Mouse (Mus musculus) erythroblast, embryonic 14.5 days (primary cell): ENCODE results near the gene Card11.

ENCODE experiments used
- GATA1 ChIP-seq: IDR thresholded peaks from 2 replicates; pipeline ENCODE4 v1.6.1; 2012; ENCODE audit warnings: low read length, inconsistent platforms, mixed read lengths
- TAL1 ChIP-seq: IDR thresholded peaks from 3 replicates; pipeline ENCODE4 v1.6.1; 2012; ENCODE audit warnings: low read length, inconsistent platforms, mixed read lengths

DNA sequence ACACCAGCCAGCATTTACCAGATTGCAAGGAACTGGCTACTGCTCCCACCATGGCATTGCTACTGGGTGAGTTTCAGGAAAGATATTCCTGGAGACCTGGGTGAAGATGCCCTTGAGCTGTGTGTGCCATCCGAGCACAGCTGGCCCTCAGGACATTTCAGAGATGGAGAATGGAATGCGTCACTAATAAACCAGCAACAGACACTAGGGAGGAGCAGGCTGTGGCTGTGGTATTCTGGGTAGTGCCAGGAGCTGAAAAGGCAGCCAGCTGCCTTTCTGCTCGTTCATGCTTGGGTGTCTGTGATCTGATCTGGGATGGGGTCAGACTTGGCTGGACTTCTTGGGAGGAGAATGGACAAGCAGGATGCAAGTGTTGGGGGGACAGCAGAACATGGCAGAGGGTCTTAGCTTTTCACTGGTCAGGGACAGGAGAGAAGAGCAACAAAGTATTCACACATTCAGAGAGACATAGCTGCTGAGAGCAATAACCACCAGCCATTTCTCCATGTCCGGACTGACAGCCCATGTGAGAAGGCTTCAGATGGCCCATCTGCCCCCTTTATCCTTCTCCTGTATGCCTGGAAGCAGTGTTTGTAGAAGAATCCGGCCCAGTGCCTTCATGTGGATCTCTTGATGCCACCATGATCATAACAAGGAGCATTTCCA is 60.0 kb downstream of the Card11 start:
- TF ChIP-seq TAL1 (no peak), GATA1 (no peak)
